Mouse (Mus musculus): ENCODE measurements around the gene Bod1. TPM values are rescaled to one million over a fixed set of nuclear protein-coding genes. Genes with fewer than 3 reads are reported as not detected.

Gene Bod1
- total RNA-seq, 2 experiments from 2014 or later = 60.1 to 66.9 TPM

Other genes with a start within 250 kb of the Bod1 start
- gene Cpeb4, start 200.3 kb upstream of the Bod1 start, total RNA-seq (2021) = 100 to 1,000 TPM; 158 to 193 TPM